Comparison of ENCODE assay signal across 11 mouse cellular contexts in genomic region chr10:43517836-43518235, GRCm38 (mm10). TPM values are rescaled to one million over a fixed set of nuclear protein-coding genes. Genes with fewer than 3 reads are reported as not detected.
DNase-seq lines count a peak whose midpoint lies in the region; ATAC-seq lines count a peak whose summit lies in the region.
"Had no signal": no experiment of that assay in that cellular context is flagged by ENCODE, and none has a peak within 500 bp of the region (broad histone marks: within the 10 kb centered on the region; RNA-seq: fewer than 3 reads in every experiment).

No protein-coding gene starts in this region.

- H3K4me1 ChIP-seq in embryonic facial prominence, embryonic 14.5 days (ENCODE audit: control insufficient read depth, insufficient read depth, low read length): 0 out of 2 replicates have a peak, but pooled peaks cover 7% of the 10 kb centered on the region
- H3K4me1 ChIP-seq in embryonic facial prominence, embryonic 10.5 days: peaks cover 5% of the 10 kb centered on the region; the same call in 1 of the 2 replicates
- 0 out of 2 replicates have a peak, but pooled peaks cover 13% of the 10 kb centered on the region for H3K4me1 ChIP-seq in lung, embryonic 16.5 days (replicated peaks; ENCODE audit: control insufficient read depth, insufficient read depth, low read length)
- no peaks in the 10 kb centered on the region for H3K4me1 ChIP-seq in midbrain, embryonic 15.5 days

- no peak overlapping the region for H3K4me3 ChIP-seq in embryonic facial prominence, embryonic 14.5 days (ENCODE audit: low read depth, low read length)
- no peak overlapping the region for H3K4me3 ChIP-seq in embryonic facial prominence, embryonic 10.5 days
- H3K4me3 ChIP-seq in lung, embryonic 16.5 days (ENCODE audit: low read length): no peak overlapping the region
- no peak overlapping the region for H3K4me3 ChIP-seq in midbrain, embryonic 15.5 days
- H3K4me3 ChIP-seq: hindbrain, embryonic 10.5 days had no signal

- no peak overlapping the region for H3K4me2 ChIP-seq in embryonic facial prominence, embryonic 14.5 days (ENCODE audit: low read depth, low read length)
- peak overlapping the region; percentile 33; the same call in 1 of the 2 replicates for H3K4me2 ChIP-seq in lung, embryonic 16.5 days (ENCODE audit: low read depth, low read length)
- no peak overlapping the region for H3K4me2 ChIP-seq in midbrain, embryonic 15.5 days

- H3K36me3 ChIP-seq in embryonic facial prominence, embryonic 14.5 days (ENCODE audit: control insufficient read depth, insufficient read depth, low read length): peaks cover 12% of the 10 kb centered on the region
- H3K36me3 ChIP-seq in embryonic facial prominence, embryonic 10.5 days (replicated peaks): peaks cover 33% of the 10 kb centered on the region
- 0 out of 2 replicates have a peak, but pooled peaks cover 8% of the 10 kb centered on the region for H3K36me3 ChIP-seq in lung, embryonic 16.5 days (ENCODE audit: control insufficient read depth, insufficient read depth, low read length)
- H3K36me3 ChIP-seq in midbrain, embryonic 15.5 days (replicated peaks): 0 out of 2 replicates have a peak, but pooled peaks cover 4% of the 10 kb centered on the region

- 58% methylated on average over 4 of the region's 4 CpGs for WGBS in embryonic facial prominence, embryonic 14.5 days
- 76% methylated on average over 4 of the region's 4 CpGs for WGBS in embryonic facial prominence, embryonic 10.5 days
- WGBS in lung, embryonic 16.5 days: 31% methylated on average over 4 of the region's 4 CpGs
- WGBS in midbrain, embryonic 15.5 days: 60% methylated on average over 4 of the region's 4 CpGs

- H3K9ac ChIP-seq in embryonic facial prominence, embryonic 14.5 days (ENCODE audit: low read depth, low read length): no peak overlapping the region
- H3K9ac ChIP-seq in lung, embryonic 16.5 days (ENCODE audit: low read length): no peak overlapping the region
- no peak overlapping the region for H3K9ac ChIP-seq in midbrain, embryonic 15.5 days

- peak; percentile 47 for DNase-seq in embryonic facial prominence, embryonic 14.5 days (ENCODE audit: low spot score)
- DNase-seq in embryonic facial prominence, embryonic 10.5 days (ENCODE audit: low spot score): no peak
- DNase-seq in brain, adult 2 months (ENCODE audit: low read depth, low spot score): peak; percentile 19
- DNase-seq in kidney, adult 18-20 months: peak; percentile 90
- no peak for DNase-seq in left cerebral cortex, postnatal 14 days (ENCODE audit: low spot score in 2 of 2)
- DNase-seq in frontal cortex, adult 2 months (ENCODE audit: extremely low spot score in 1 of 2, low spot score in 1 of 2): no peak
- DNase-seq: thymus, adult 18-20 months had no signal

- no peaks in the 10 kb centered on the region for H3K27me3 ChIP-seq in embryonic facial prominence, embryonic 14.5 days (replicated peaks; ENCODE audit: control insufficient read depth, insufficient read depth, low read length)
- no peaks in the 10 kb centered on the region for H3K27me3 ChIP-seq in embryonic facial prominence, embryonic 10.5 days (replicated peaks; ENCODE audit: low read depth, poor library complexity, severe bottlenecking)
- H3K27me3 ChIP-seq in lung, embryonic 16.5 days (ENCODE audit: control insufficient read depth, insufficient read depth, low read depth, low read length): no peaks in the 10 kb centered on the region
- no peaks in the 10 kb centered on the region for H3K27me3 ChIP-seq in midbrain, embryonic 15.5 days (replicated peaks)

- peak overlapping the region; percentile 19; the same call in 1 of the 2 replicates for H3K27ac ChIP-seq in embryonic facial prominence, embryonic 14.5 days (replicated peaks; ENCODE audit: low read depth, low read length)
- H3K27ac ChIP-seq in embryonic facial prominence, embryonic 10.5 days (replicated peaks): no peak overlapping the region
- H3K27ac ChIP-seq in lung, embryonic 16.5 days (ENCODE audit: low read length): peak overlapping the region; percentile 30
- no peak overlapping the region for H3K27ac ChIP-seq in midbrain, embryonic 15.5 days
- H3K27ac ChIP-seq: hindbrain, embryonic 10.5 days; macrophage had no signal

- H3K9me3 ChIP-seq in embryonic facial prominence, embryonic 14.5 days (ENCODE audit: control insufficient read depth, low read length): no peaks in the 10 kb centered on the region
- no peaks in the 10 kb centered on the region for H3K9me3 ChIP-seq in embryonic facial prominence, embryonic 10.5 days
- no peaks in the 10 kb centered on the region for H3K9me3 ChIP-seq in lung, embryonic 16.5 days (ENCODE audit: control insufficient read depth, low read length)
- no peaks in the 10 kb centered on the region for H3K9me3 ChIP-seq in midbrain, embryonic 15.5 days
- H3K9me3 ChIP-seq: hindbrain, embryonic 10.5 days had no signal

- no peak for ATAC-seq in embryonic facial prominence, embryonic 14.5 days (ENCODE audit: low read depth)
- ATAC-seq in lung, embryonic 16.5 days (ENCODE audit: low read depth): peak; percentile 62
- ATAC-seq in midbrain, embryonic 15.5 days (replicated peaks): no peak

- intact Hi-C loops in left cerebral cortex, postnatal 14 days (cut with DNase I): no loop called here

RNA-seq across cellular contexts. Expression of gene Gm9803, which starts 6.0 kb away (rescaled TPM):
- polyA plus RNA-seq in embryonic facial prominence, embryonic 14.5 days (2014; fragmentation: Nextera tagmentation; extraction: Ambion mirVana): 13.2 and 20.4 TPM in 2 replicates
- polyA plus RNA-seq in embryonic facial prominence, embryonic 10.5 days (2016; fragmentation: Nextera tagmentation; extraction: Ambion mirVana): 13.9 and 14.3 TPM in 2 replicates
- 12.5 and 25.4 TPM in 2 replicates for polyA plus RNA-seq in lung, embryonic 16.5 days (2015; fragmentation: Nextera tagmentation; extraction: Ambion mirVana)
- 1 to 10 TPM; 4.0 to 6.4 TPM for total RNA-seq in left cerebral cortex, postnatal 14 days (2021)
- 15.4 and 24.6 TPM in 2 replicates for polyA plus RNA-seq in frontal cortex, adult 2 months (2012; rRNA removed)
- 20.2 and 22.7 TPM in 2 replicates for polyA plus RNA-seq in midbrain, embryonic 15.5 days (2015; fragmentation: Nextera tagmentation; extraction: Ambion mirVana)

RNA-seq across cellular contexts. Expression of gene 1700021F05Rik, which starts 23.0 kb away (rescaled TPM):
- 56.1 and 57.1 TPM in 2 replicates for polyA plus RNA-seq in embryonic facial prominence, embryonic 14.5 days (2014; fragmentation: Nextera tagmentation; extraction: Ambion mirVana)
- 60.1 and 66.2 TPM in 2 replicates for polyA plus RNA-seq in embryonic facial prominence, embryonic 10.5 days (2016; fragmentation: Nextera tagmentation; extraction: Ambion mirVana)
- 44.3 and 49.2 TPM in 2 replicates for polyA plus RNA-seq in lung, embryonic 16.5 days (2015; fragmentation: Nextera tagmentation; extraction: Ambion mirVana)
- total RNA-seq in left cerebral cortex, postnatal 14 days (2021): 10 to 100 TPM; 44.3 to 45.1 TPM
- 40.7 and 46.0 TPM in 2 replicates for polyA plus RNA-seq in frontal cortex, adult 2 months (2012; rRNA removed)
- 62.6 and 66.2 TPM in 2 replicates for polyA plus RNA-seq in midbrain, embryonic 15.5 days (2015; fragmentation: Nextera tagmentation; extraction: Ambion mirVana)

RNA-seq across cellular contexts. Expression of gene Bend3, which starts 39.2 kb away (rescaled TPM):
- 3.6 and 3.9 TPM in 2 replicates for polyA plus RNA-seq in embryonic facial prominence, embryonic 14.5 days (2014; fragmentation: Nextera tagmentation; extraction: Ambion mirVana)
- 9.1 and 10.8 TPM in 2 replicates for polyA plus RNA-seq in embryonic facial prominence, embryonic 10.5 days (2016; fragmentation: Nextera tagmentation; extraction: Ambion mirVana)
- polyA plus RNA-seq in lung, embryonic 16.5 days (2015; fragmentation: Nextera tagmentation; extraction: Ambion mirVana): 1.7 and 2.3 TPM in 2 replicates
- 1 to 10 TPM; 4.5 to 4.9 TPM for total RNA-seq in left cerebral cortex, postnatal 14 days (2021)
- 4.6 and 5.0 TPM in 2 replicates for polyA plus RNA-seq in frontal cortex, adult 2 months (2012; rRNA removed)
- 5.0 and 5.5 TPM in 2 replicates for polyA plus RNA-seq in midbrain, embryonic 15.5 days (2015; fragmentation: Nextera tagmentation; extraction: Ambion mirVana)

Comparison
In these comparisons a context has a peak if more than half of its experiments do, and no peak if none do; other contexts are left out.
1. DNase-seq: peak in embryonic facial prominence, embryonic 14.5 days (single experiment), brain, adult 2 months (single experiment) and kidney, adult 18-20 months (single experiment); none in embryonic facial prominence, embryonic 10.5 days (single experiment), left cerebral cortex, postnatal 14 days (0 of 2) and frontal cortex, adult 2 months (0 of 2).
2. H3K27ac ChIP-seq: peak in embryonic facial prominence, embryonic 14.5 days (single experiment) and lung, embryonic 16.5 days (single experiment); none in embryonic facial prominence, embryonic 10.5 days (single experiment) and midbrain, embryonic 15.5 days (single experiment).